Mouse (Mus musculus) neutrophil, adult 5-6 weeks (primary cell): ENCODE data around the gene Gemin7. TPM values are rescaled to one million over a fixed set of nuclear protein-coding genes. Genes with fewer than 3 reads are reported as not detected.

ENCODE experiments used
- ATAC-seq: fragments of 151-379, 151-347 bp; 2 replicates; pipeline ENCODE4 v1.8.0; 2017; ENCODE audit warnings: mild to moderate bottlenecking, moderate TSS enrichment; ENCODE audit not compliant: insufficient number of reproducible peaks, poor library complexity, low FRiP score, severe bottlenecking; ENCODE audit errors: extremely low read depth
- total RNA-seq: library from RNA; stranded (forward); fragments of 200-1000 nt; gene quantifications from 2 replicates; pipeline ENCODE4 v1.2.3, GENCODE M21; 2017

The Gemin7 gene
- total RNA-seq, 1 experiment from 2014 or later, result 44.1 TPM

DNA sequence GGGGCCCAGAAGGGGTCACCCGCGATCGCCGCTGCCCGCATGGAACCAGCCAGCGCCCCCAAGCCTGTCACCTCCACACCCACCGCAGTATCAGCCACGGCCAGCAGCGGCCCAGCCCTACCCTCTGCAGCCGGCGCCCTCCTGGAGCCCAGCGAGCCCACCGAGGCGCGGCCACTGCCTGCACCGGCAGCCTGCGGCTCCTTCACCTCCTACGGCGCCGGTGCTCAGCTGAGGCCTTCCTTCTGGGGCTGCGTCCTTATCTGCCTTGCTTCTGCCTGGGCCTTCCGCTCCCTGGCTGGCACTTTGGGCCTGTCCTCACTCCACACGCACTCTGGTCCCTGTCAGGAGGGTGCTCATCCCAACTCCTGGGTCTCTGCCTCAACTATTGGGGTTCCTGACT is 57.4 kb downstream of the Gemin7 start:
- ATAC-seq, result no peak

DNA sequence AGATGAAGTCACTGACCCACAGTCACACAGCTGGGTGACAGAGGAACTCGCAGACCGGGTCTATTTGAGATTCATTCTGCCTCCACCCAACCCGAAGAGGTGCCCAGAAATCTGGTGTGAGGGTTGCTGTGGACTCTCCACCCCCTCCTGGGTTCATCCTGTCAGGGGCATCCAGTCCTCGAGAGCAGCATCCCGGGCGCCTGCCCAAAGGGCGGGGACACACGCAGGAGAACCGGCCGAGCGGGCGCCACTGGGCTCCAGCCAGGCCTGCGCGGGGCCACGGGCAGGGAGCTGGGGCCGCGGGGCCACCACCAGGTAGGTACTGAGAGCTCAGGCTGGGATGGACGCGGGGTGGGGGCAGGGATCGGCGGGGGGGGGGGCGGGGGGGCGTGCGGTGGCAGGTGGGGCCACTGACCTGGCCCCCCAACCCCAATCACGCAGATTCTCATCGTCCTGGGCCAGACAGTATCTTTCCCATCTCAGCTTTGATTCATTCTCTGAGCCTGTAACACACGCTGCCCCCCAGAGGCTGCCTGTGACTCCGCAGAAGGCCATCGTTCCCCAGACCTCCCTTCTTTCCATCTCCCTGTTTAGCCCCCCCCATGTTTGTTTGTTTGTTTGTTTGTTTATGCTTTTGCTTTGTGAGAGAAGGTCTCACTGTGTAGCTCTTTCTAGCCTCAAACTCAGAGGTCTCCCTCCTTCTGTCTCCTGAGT is 59.6 kb downstream of the Gemin7 start, which contains the start of gene Nkpd1:
Nkpd1 (plus strand) TSS at position 187 of the 714 bp plus-strand sequence.
- ATAC-seq, result no peak

Other genes with a start within 250 kb of the Gemin7 start
- 19.6 and 28.2 TPM in 2 replicates for gene Ercc1, start 232.8 kb downstream of the Gemin7 start, total RNA-seq
- gene Cd3eap, start 218.1 kb downstream of the Gemin7 start, total RNA-seq, result 7.1 and 7.3 TPM in 2 replicates
- gene Ppp1r13l, start 217.8 kb downstream of the Gemin7 start, total RNA-seq, result 0.12 and 0.37 TPM in 2 replicates
- gene Ercc2, start 195.6 kb downstream of the Gemin7 start, total RNA-seq, result 27.4 and 30.1 TPM in 2 replicates
- 0.81 TPM in 1 of 2 replicates, not detected in the other for gene Klc3, start 173.5 kb downstream of the Gemin7 start, total RNA-seq
- gene Ckm, start 172.8 kb downstream of the Gemin7 start, total RNA-seq, result not detected in 2 replicates
- gene Mark4, start 118.8 kb downstream of the Gemin7 start, total RNA-seq, result 17.2 and 18.0 TPM in 2 replicates
- gene Exoc3l2, start 114.3 kb downstream of the Gemin7 start, total RNA-seq, result 0.12 TPM in 1 of 2 replicates, not detected in the other
- gene Bloc1s3, start 69.2 kb downstream of the Gemin7 start, total RNA-seq, result 3.9 and 4.4 TPM in 2 replicates
- 8.7 and 14.3 TPM in 2 replicates for gene Trappc6a, start 69.2 kb downstream of the Gemin7 start, total RNA-seq
- not detected in 2 replicates for gene Nkpd1, start 59.8 kb downstream of the Gemin7 start, total RNA-seq
- gene Ppp1r37, start 14.5 kb downstream of the Gemin7 start, total RNA-seq, result 29.9 and 31.1 TPM in 2 replicates
- 8.7 and 11.6 TPM in 2 replicates for gene Zfp296, start 308 bp downstream of the Gemin7 start, total RNA-seq
- 97.9 and 108 TPM in 2 replicates for gene Clasrp, start 26.9 kb upstream of the Gemin7 start, total RNA-seq
- 37.0 and 41.1 TPM in 2 replicates for gene Relb, start 51.8 kb upstream of the Gemin7 start, total RNA-seq
- gene Clptm1, start 87.4 kb upstream of the Gemin7 start, total RNA-seq, result 45.9 and 51.4 TPM in 2 replicates
- 14.0 and 17.5 TPM in 2 replicates for gene Apoc2, start 100.3 kb upstream of the Gemin7 start, total RNA-seq
- gene Gm44805, start 103.8 kb upstream of the Gemin7 start, total RNA-seq, result not detected in 2 replicates
- 0.23 TPM in 1 of 2 replicates, not detected in the other for gene Apoc4, start 103.9 kb upstream of the Gemin7 start, total RNA-seq
- 2.7 and 12.5 TPM in 2 replicates for gene Apoc1, start 115.1 kb upstream of the Gemin7 start, total RNA-seq
- 399 and 429 TPM in 2 replicates for gene Apoe, start 121.6 kb upstream of the Gemin7 start, total RNA-seq
- 22.2 and 22.3 TPM in 2 replicates for gene Tomm40, start 137.8 kb upstream of the Gemin7 start, total RNA-seq
- gene Nectin2, start 172.9 kb upstream of the Gemin7 start, total RNA-seq, result 0.23 TPM in 1 of 2 replicates, not detected in the other
- gene Bcam, start 193.4 kb upstream of the Gemin7 start, total RNA-seq, result not detected in 2 replicates
- 1.4 and 3.6 TPM in 2 replicates for gene Cblc, start 219.2 kb upstream of the Gemin7 start, total RNA-seq
- 59.9 and 60.2 TPM in 2 replicates for gene Bcl3, start 245.2 kb upstream of the Gemin7 start, total RNA-seq